Mouse (Mus musculus): Measurements from ENCODE around the gene Pcdh11x. TPM values are rescaled to one million over a fixed set of nuclear protein-coding genes. Genes with fewer than 3 reads are reported as not detected.

Gene Pcdh11x
- polyA plus RNA-seq, 1 experiment from 2014 or later, result 3.5 TPM

DNA sequence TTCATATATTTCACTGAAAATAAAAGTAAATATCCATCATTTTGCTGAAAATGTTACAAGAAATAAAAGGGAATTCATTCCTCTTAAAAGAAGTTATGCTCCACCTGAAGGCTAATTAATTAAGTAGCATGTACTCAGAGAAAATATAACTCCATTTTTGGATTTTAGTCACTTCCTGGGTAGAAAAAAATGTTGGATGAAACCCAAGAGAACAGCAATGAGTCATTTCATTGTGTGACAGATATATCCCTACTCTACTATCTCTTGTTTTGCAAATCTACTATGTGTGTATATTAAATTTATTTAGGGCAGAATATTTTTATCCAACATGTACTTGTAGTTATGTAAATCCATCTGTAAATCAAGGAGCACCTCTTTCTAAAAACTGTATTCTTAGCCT lies 444.1 kb downstream of the Pcdh11x start:
- Histone ChIP-seq H3K4me2 (ENCODE audit: low read length) (no peak overlapping the region), H3K27me3 (ENCODE audit: control insufficient read depth, insufficient read depth, low read length) (no peaks in the 10 kb centered on the region), H3K4me1 (ENCODE audit: control insufficient read depth in 2 of 2, insufficient read depth in 2 of 2, low read length in 2 of 2) (no peaks in the 10 kb centered on the region)

DNA sequence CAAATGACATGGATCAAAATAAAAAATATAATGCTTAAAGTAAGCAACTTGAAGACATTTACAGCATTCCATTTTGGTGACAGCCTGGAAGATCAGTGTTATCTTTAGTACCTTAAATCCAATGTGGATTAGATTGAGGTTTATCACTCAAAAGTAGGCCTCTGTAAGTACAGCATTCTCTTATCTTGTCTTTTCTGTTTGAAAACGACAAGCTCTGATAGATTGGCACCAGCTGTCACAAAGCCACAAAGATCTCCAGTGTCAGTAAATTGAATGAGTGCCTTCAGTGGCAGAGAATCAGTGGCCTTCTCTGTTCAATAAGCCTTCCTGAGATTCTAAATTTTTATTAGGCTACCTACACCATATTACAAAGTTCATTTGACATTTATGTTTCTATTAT lies 445.7 kb downstream of the Pcdh11x start:
- H3K4me3 ChIP-seq (ENCODE audit: control insufficient read depth in 1 of 2, insufficient read depth in 1 of 2, low read depth in 1 of 2, low read length in 2 of 2), result no peak overlapping the region
- H3K4me1 ChIP-seq (ENCODE audit: control insufficient read depth in 2 of 2, insufficient read depth in 2 of 2, low read length in 2 of 2), result no peaks in the 10 kb centered on the region
- no peak overlapping the region for H3K27ac ChIP-seq (replicated peaks in 1 of 2; ENCODE audit: control insufficient read depth in 1 of 2, insufficient read depth in 1 of 2, low read depth in 2 of 2, low read length in 2 of 2)
- 3% methylated on average over 1 of the region's 1 CpGs for WGBS
- no peak for ATAC-seq (ENCODE audit: insufficient number of reproducible peaks, insufficient read depth, low FRiP score, low read depth)
- no peaks in the 10 kb centered on the region for H3K9me3 ChIP-seq (ENCODE audit: control insufficient read depth, low read length)
- no peak overlapping the region for H3K9ac ChIP-seq (ENCODE audit: low read length)
- no peaks in the 10 kb centered on the region for H3K27me3 ChIP-seq (ENCODE audit: control insufficient read depth, insufficient read depth, low read length)
- no peak overlapping the region for H3K4me2 ChIP-seq (ENCODE audit: low read length)
- H3K36me3 ChIP-seq (ENCODE audit: control insufficient read depth, insufficient read depth, low read length), result no peaks in the 10 kb centered on the region

More for the DNA sequence above, 444.1 kb downstream of the Pcdh11x start:
- Histone ChIP-seq H3K4me3 (ENCODE audit: control insufficient read depth in 1 of 2, insufficient read depth in 1 of 2, low read depth in 1 of 2, low read length in 2 of 2) (no peak overlapping the region), H3K27ac (replicated peaks in 1 of 2; ENCODE audit: control insufficient read depth in 1 of 2, insufficient read depth in 1 of 2, low read depth in 2 of 2, low read length in 2 of 2) (no peak overlapping the region), H3K36me3 (ENCODE audit: control insufficient read depth, insufficient read depth, low read length) (no peaks in the 10 kb centered on the region), H3K9me3 (ENCODE audit: control insufficient read depth, low read length) (no peaks in the 10 kb centered on the region), H3K9ac (ENCODE audit: low read length) (no peak overlapping the region)
- no peak for ATAC-seq (ENCODE audit: insufficient number of reproducible peaks, insufficient read depth, low FRiP score, low read depth)

DNA sequence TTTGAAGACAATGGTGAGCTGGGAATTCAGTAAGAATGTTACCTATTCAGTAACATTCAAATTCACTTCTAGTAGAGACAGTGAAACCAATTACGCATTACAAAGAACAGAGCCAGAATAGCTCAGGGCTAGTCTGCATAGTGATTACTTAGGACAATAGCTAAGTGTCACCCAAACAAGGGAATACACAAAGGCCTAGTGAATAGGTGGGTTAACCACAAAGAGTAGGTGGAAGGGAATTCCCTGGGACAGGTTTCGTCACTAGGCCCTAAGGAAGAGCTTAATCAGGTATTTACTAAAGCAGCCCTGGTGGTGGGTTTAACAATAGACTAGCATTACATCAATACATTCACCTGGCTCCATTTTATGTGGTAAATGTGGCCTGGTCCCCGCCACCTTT lies 654.5 kb downstream of the Pcdh11x start:
- no peak overlapping the region for H3K4me2 ChIP-seq (ENCODE audit: low read length)
- no peaks in the 10 kb centered on the region for H3K36me3 ChIP-seq (ENCODE audit: control insufficient read depth, insufficient read depth, low read length)
- H3K27ac ChIP-seq (replicated peaks in 1 of 2; ENCODE audit: control insufficient read depth in 1 of 2, insufficient read depth in 1 of 2, low read depth in 2 of 2, low read length in 2 of 2), result no peak overlapping the region
- H3K4me3 ChIP-seq (ENCODE audit: control insufficient read depth in 1 of 2, insufficient read depth in 1 of 2, low read depth in 1 of 2, low read length in 2 of 2), result no peak overlapping the region
- no peaks in the 10 kb centered on the region for H3K4me1 ChIP-seq (ENCODE audit: control insufficient read depth in 2 of 2, insufficient read depth in 2 of 2, low read length in 2 of 2)
- no peak overlapping the region for H3K9ac ChIP-seq (ENCODE audit: low read length)
- H3K9me3 ChIP-seq (ENCODE audit: control insufficient read depth, low read length), result no peaks in the 10 kb centered on the region
- WGBS, result 87% methylated on average over 3 of the region's 3 CpGs
- H3K27me3 ChIP-seq (ENCODE audit: control insufficient read depth, insufficient read depth, low read length), result no peaks in the 10 kb centered on the region
- ATAC-seq (ENCODE audit: insufficient number of reproducible peaks, insufficient read depth, low FRiP score, low read depth), result no peak

Other genes starting within 250 kb of the Pcdh11x start
- not detected in 2 replicates for gene H2afb3, start 22.8 kb downstream of the Pcdh11x start, polyA plus RNA-seq (2014; fragmentation: Nextera tagmentation; extraction: Ambion mirVana)